Mouse (Mus musculus) limb, embryonic 12.5 days (tissue): ENCODE data around the gene Tmx4. TPM values are rescaled to one million over a fixed set of nuclear protein-coding genes. Genes with fewer than 3 reads are reported as not detected.

Source experiments
- ATAC-seq: fragments of 200-750 bp; cut with Nextera tagmentation; 2 replicates; pipeline ENCODE4 v1.8.0; 2017; ENCODE audit warnings: low read depth, moderate TSS enrichment; ENCODE audit not compliant: insufficient number of reproducible peaks, insufficient read depth, low FRiP score, low TSS enrichment
- H3K27ac ChIP-seq: fragments of 300-500 bp; sonication (generic); 2 replicates; pipeline ENCODE4 v1.5.1; 2016; ENCODE audit warnings: mild to moderate bottlenecking, moderate library complexity
- H3K27me3 ChIP-seq: fragments of 300-500 bp; sonication (generic); 2 replicates; pipeline ENCODE4 v1.6.1; 2016; ENCODE audit warnings: mild to moderate bottlenecking, moderate library complexity
- H3K36me3 ChIP-seq: fragments of 300-500 bp; sonication (generic); 2 replicates; pipeline ENCODE4 v1.6.1; 2016; ENCODE audit warnings: mild to moderate bottlenecking, moderate library complexity
- H3K4me1 ChIP-seq: fragments of 300-500 bp; sonication (generic); replicated peaks from 2 replicates; pipeline ENCODE4 v1.6.1; 2016
- H3K4me2 ChIP-seq: fragments of 300-500 bp; sonication (generic); 2 replicates; pipeline ENCODE4 v1.6.1; 2016; ENCODE audit warnings: mild to moderate bottlenecking, moderate library complexity
- H3K4me3 ChIP-seq: fragments of 300-500 bp; sonication (generic); replicated peaks from 2 replicates; pipeline ENCODE4 v1.5.1; 2016; ENCODE audit warnings: mild to moderate bottlenecking
- H3K9ac ChIP-seq: fragments of 300-500 bp; sonication (generic); replicated peaks from 2 replicates; pipeline ENCODE4 v1.6.1; 2016; ENCODE audit warnings: mild to moderate bottlenecking, moderate library complexity
- H3K9me3 ChIP-seq: fragments of 300-500 bp; sonication (generic); 2 replicates; pipeline ENCODE4 v1.6.1; 2016; ENCODE audit warnings: mild to moderate bottlenecking, moderate library complexity
- WGBS: fragments of 180-500 bp; shearing (Covaris S2); methylation state at CpG from one replicate; pipeline ENCODE4 v1.1.7; 2016; 5-methylcytosine and 5-hydroxymethylcytosine counted together
- polyA plus RNA-seq: library from polyadenylated mRNA; unstranded; fragments of >200 nt; fragmentation: Nextera tagmentation; extraction: Ambion mirVana; gene quantifications from 2 replicates; pipeline ENCODE4 v1.2.1, GENCODE M21; 2016

The Tmx4 gene
- polyA plus RNA-seq, 1 experiment from 2014 or later: 25.5 TPM

- H3K9ac ChIP-seq: no peak within 1 kb of the TSS
- WGBS: 85% methylated on average over 8 of the region's 8 CpGs
- ATAC-seq: no peak
Measured at GRCm38 (mm10) chr2:134554221-134554727, 89.7 kb downstream of the Tmx4 start, which contains the start of gene Hao1. TSS of gene Hao1 (minus strand) at chr2:134554368.

GRCm38 (mm10) chr2:134552358-134552757 lies 91.6 kb downstream of the Tmx4 start:
- Histone ChIP-seq H3K27ac (no peak overlapping the region), H3K4me2 (no peak overlapping the region), H3K27me3 (no peaks in the 10 kb centered on the region), H3K4me3 (no peak overlapping the region), H3K9me3 (no peaks in the 10 kb centered on the region), H3K36me3 (no peaks in the 10 kb centered on the region), H3K4me1 (no peaks in the 10 kb centered on the region), H3K9ac (no peak overlapping the region)
- no peak for ATAC-seq

More at GRCm38 (mm10) chr2:134554221-134554727, 89.7 kb downstream of the Tmx4 start, which contains the start of gene Hao1:
- H3K4me3 ChIP-seq: no peak within 1 kb of the TSS
- H3K27ac ChIP-seq: no peak within 1 kb of the TSS
- H3K27me3 ChIP-seq: no peaks in the 10 kb centered on the region
- no peak within 1 kb of the TSS for H3K4me2 ChIP-seq
- H3K36me3 ChIP-seq: no peaks in the 10 kb centered on the region
- no peaks in the 10 kb centered on the region for H3K4me1 ChIP-seq
- no peaks in the 10 kb centered on the region for H3K9me3 ChIP-seq

- Histone ChIP-seq H3K4me2 (no peak overlapping the region), H3K9me3 (no peaks in the 10 kb centered on the region), H3K4me1 (no peaks in the 10 kb centered on the region), H3K9ac (no peak overlapping the region), H3K27me3 (no peaks in the 10 kb centered on the region), H3K4me3 (no peak overlapping the region), H3K27ac (no peak overlapping the region), H3K36me3 (no peaks in the 10 kb centered on the region)
- ATAC-seq: no peak
- WGBS: 28% methylated on average over 4 of the region's 4 CpGs
Measured at GRCm38 (mm10) chr2:134549770-134550169, 94.2 kb downstream of the Tmx4 start.

GRCm38 (mm10) chr2:134545116-134545515 lies 98.8 kb downstream of the Tmx4 start:
- no peak overlapping the region for H3K9ac ChIP-seq

GRCm38 (mm10) chr2:134544321-134545065 lies 99.5 kb downstream of the Tmx4 start:
- H3K9me3 ChIP-seq: no peaks in the 10 kb centered on the region
- H3K4me1 ChIP-seq: no peaks in the 10 kb centered on the region
- WGBS: 83% methylated on average over 8 of the region's 8 CpGs
- no peak for ATAC-seq
- no peaks in the 10 kb centered on the region for H3K27me3 ChIP-seq
- no peak overlapping the region for H3K27ac ChIP-seq
- H3K4me3 ChIP-seq: no peak overlapping the region
- H3K9ac ChIP-seq: no peak overlapping the region
- H3K4me2 ChIP-seq: no peak overlapping the region
- H3K36me3 ChIP-seq: no peaks in the 10 kb centered on the region

More at GRCm38 (mm10) chr2:134545116-134545515, 98.8 kb downstream of the Tmx4 start:
- no peaks in the 10 kb centered on the region for H3K9me3 ChIP-seq
- no peak overlapping the region for H3K27ac ChIP-seq
- H3K27me3 ChIP-seq: no peaks in the 10 kb centered on the region
- ATAC-seq: no peak
- H3K4me1 ChIP-seq: no peaks in the 10 kb centered on the region
- no peak overlapping the region for H3K4me2 ChIP-seq
- no peak overlapping the region for H3K4me3 ChIP-seq
- WGBS: 68% methylated on average over 5 of the region's 5 CpGs
- H3K36me3 ChIP-seq: no peaks in the 10 kb centered on the region

Other genes with a start within 250 kb of the Tmx4 start
- not detected in 2 replicates for gene Hao1, start 89.8 kb downstream of the Tmx4 start, polyA plus RNA-seq
- gene Plcb1, start 141.9 kb upstream of the Tmx4 start, polyA plus RNA-seq: 11.1 and 11.4 TPM in 2 replicates